Mouse (Mus musculus): Measurements from ENCODE around the gene Add2. TPM values are rescaled to one million over a fixed set of nuclear protein-coding genes. Genes with fewer than 3 reads are reported as not detected.

Add2 gene
- polyA plus RNA-seq, 1 experiment = 0.21 TPM

DNA sequence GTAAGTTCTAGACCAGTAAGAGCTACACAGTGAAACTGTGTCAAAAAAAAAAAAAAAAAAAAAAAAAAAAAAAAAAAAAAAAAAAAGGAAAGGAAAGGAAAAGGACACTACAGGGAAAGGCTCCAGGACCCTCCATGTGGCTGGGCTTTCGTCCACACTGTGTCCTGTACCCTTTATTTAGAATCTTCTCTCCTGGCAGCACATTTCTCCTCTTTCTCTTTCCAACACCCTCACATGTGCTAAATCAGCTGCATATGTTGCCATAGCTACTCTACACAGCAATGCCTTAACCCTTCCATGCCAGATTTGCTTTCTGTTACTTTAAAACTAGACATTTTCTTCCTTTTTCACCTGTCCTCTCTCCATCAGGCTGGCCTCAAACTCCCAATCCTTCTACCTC lies 11.7 kb downstream of the Add2 start:
- DNase-seq (ENCODE audit: low read depth, low spot score) = no peak
- WGBS = 65% methylated on average over 1 of the region's 1 CpGs

DNA sequence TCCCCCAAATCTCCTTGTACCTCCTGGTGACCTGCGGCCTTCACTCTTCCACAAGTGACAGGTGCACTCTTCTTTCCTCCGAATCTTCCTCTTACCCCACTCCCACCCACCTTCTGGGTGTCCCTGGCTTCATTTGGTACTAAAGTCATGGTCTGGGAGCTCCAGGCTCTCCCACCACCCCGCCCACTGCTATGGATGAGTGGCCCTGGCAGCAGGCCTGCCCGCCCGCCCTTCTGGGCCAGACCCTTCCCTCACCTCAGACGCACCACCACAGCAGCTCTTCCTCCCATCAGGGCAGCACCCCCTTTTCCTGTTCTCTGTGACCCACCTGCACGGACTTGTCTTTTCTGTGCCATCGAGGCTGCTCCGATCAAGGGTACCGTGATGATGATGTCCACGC lies 19.0 kb downstream of the Add2 start:
- DNase-seq (ENCODE audit: low read depth, low spot score) = no peak
- 92% methylated on average over 11 of the region's 11 CpGs for WGBS

DNA sequence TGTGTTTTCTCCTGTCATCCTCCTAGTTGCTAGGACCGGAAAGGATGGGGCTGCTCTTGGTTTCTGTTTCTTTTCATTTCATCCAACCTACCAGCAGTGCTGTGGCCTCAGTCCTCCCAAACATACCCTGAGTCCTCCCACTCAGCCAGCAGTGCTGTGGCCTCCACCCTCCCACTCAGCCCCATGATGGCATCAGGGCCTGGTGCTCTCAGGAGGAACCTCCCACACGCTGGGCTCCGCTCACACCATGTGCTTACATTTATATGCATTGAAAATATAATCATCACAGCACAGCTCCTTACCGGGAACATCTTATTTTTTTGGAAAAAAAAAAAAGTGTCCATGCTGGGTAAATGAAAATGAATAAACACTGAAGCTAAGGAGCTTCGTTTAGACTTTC lies 20.0 kb downstream of the Add2 start:
- 79% methylated on average over 5 of the region's 5 CpGs for whole genome bisulfite sequencing
- no peak for DNase-seq (ENCODE audit: low read depth, low spot score)

DNA sequence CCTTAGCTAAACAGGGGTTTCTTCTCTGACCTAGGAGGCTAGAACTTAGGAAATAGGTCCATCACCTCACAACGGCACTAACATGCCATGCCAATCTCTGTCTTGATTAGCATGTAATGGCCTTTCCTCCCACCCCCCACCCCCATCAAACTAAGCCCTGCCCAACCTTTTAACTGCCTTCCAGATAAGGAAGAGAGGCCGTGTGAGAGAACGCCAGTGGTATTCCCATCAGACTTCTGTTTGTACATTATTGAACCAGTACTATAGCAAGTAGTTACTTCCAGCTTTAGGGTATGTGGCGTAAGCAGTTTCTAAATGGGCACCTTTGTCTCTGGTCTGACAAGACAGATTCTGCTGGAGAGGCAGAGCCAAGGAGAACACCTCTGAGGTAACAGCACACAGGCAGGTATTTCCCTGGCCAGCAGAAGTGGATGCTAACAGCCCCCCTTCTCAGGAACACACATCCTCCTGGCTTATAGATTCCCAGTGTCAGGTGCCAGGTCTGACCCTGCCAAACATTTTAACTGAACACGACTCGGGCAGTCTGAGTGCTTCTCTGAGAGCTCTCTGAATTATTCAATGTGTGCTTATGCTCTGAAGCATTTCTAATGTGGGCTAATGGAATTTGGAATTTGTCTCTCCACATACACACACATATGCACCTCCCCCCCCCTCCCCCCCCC lies 22.2 kb downstream of the Add2 start:
- WGBS = 25% methylated on average over 6 of the region's 6 CpGs

DNA sequence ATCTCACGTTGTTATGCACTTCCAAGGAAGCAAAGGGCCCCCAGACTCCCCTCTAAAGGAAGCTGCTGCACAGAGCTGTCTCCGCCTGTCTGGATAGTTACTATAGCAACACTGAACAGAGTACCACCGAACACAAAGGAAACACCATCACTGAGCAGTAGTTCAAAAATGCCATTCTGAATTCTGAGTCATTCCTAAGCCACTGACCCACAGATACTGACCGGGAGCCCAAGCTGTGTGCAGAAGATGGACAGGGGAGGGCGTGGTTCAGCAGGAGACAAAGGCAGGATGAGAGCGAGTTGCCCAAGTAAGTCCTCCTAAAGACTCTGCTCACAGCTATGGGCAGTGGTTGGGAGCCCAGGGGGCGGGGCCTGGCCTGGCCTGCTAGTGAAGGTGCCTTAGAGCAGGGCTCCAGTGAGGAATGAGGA lies 23.6 kb downstream of the Add2 start:
- 49% methylated on average over 7 of the region's 7 CpGs for WGBS
- no peak for DNase-seq (ENCODE audit: low read depth, low spot score)

More for the DNA sequence above, 22.2 kb downstream of the Add2 start:
- no peak for DNase-seq (ENCODE audit: low read depth, low spot score)

DNA sequence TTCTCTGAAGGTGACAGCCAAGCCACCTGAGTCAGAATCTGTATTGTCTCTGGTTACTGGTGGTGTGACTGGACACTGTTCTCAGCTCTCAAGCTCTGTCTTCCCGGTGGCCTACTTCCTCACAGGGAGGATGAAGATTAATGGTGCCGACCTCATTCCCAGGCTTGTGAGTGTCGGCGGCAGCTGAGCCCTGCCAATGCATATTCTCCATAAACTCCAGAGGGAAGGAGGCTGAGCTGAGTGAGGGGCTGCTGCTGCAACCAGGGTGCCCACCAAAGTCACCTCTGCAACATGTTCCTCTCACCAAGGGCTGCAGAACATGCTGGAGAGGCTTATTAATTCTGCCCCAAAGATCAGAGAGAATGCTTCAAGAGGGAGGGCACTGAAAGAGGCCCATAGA lies 24.1 kb downstream of the Add2 start:
- 68% methylated on average over 4 of the region's 4 CpGs for WGBS
- DNase-seq (ENCODE audit: low read depth, low spot score) = no peak

DNA sequence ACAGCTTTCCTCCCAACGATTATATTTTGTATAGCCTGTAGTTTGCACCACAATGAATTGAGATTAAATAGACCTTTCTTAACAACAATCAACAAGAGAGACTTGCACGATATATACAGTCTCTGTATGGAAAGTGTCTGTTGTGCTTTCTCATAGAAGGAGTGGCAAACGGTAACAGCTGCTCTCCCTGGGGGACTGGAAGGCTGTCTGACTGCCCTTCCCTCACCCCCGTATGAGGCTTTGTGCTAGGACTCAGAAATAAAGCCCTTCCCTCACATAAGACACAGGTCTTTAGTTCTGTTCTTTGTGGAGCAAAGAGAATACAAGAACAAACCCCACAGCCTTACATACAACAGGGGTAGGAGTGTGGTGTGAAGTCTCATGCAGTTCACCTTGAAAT lies 24.6 kb downstream of the Add2 start:
- WGBS = 57% methylated on average over 4 of the region's 4 CpGs
- DNase-seq (ENCODE audit: low read depth, low spot score) = no peak

DNA sequence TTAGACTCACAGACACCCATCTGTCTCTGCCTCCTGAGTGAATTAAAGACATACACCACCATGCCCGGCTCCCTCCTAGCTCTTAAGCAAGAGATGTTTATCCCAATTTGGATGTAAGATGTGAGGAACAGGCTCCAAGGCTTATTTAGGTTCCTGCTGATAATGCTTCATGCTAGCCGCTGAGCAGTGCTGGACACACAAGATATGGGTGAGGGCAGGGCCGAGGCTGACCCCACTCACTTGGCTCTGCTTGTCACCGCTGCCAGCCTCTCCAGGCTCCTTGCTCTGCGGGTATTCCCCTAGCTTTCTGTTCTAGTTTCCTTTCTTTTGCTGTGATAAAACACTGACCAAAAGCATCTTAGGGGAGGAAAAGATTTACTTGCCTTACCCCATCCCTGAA lies 25.1 kb downstream of the Add2 start:
- WGBS = 88% methylated on average over 5 of the region's 5 CpGs
- no peak for DNase-seq (ENCODE audit: low read depth, low spot score)

DNA sequence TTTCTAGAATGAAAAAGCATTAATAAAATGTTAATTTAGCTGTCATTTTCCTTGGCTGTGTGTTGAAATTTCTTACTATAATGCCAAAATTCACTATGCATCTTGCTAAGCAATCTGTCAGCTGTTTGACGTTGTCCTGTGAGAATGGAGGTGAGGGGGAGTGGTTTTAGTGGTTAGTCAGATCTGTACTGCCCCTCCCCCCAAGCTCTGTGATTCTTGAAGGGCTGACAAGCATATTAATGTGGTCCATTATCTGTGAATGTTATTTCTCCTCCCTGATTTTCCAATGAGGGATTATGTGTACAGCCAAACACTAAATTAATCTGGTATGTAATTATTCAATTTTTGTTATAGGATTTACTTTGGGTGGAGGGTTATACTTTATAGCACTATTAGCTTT lies 30.0 kb downstream of the Add2 start:
- 0% methylated on average over 1 of the region's 1 CpGs for WGBS
- no peak for DNase-seq (ENCODE audit: low read depth, low spot score)

DNA sequence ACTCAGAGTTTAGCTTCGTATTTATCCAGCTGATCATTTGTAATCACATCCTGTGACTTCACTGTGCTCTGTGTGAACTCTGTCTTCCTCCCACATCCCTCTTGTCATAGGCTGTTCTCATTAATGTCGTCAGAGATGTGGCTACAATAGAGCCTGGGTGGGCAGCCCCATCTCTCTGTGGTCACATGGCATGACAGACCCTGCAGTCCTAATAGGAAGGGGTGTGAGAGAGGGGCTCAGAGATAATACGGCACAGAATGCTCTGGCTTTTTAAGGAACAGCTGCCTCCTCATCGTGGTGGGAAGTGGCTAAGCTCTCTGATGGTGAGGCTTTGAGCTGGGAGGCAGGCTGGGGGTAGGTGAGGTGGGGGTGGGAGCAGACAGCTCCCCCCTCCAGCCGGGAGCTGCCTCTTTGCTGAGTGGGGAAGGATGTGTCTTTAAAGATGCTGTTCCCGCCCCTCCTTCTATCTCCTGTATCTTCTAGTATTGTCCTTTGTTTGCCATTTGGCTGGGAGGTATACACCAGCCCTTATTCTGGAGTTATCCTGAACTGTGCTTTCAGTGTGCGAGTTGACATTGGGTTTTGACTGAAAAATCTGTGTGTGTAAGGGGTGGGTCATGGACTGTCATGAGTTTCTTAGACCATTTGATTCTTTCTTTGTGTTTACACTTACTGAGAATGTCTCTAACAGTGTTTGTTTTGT lies 30.8 kb downstream of the Add2 start:
- WGBS = 38% methylated on average over 7 of the region's 7 CpGs
- no peak for DNase-seq (ENCODE audit: low read depth, low spot score)

DNA sequence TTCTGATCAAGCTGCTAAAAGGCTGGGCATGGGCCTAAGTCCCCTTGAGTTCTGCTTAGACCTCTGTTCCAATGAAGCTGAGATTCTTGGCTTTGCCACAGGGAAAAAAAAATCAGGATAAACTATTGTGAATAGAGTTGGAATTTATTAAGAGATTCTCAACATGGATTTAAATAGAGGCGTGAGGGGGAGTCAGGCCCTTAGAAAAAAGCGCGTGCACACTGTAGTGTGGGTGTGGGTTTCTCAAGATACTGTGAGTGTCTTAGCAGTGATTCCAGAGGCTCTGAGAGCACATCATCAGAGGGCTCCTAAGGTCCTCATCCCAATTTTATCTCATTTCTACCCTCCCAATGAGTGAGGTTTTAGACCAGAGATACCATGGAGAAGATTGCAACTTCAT lies 31.7 kb downstream of the Add2 start:
- 92% methylated on average over 3 of the region's 3 CpGs for WGBS

DNA sequence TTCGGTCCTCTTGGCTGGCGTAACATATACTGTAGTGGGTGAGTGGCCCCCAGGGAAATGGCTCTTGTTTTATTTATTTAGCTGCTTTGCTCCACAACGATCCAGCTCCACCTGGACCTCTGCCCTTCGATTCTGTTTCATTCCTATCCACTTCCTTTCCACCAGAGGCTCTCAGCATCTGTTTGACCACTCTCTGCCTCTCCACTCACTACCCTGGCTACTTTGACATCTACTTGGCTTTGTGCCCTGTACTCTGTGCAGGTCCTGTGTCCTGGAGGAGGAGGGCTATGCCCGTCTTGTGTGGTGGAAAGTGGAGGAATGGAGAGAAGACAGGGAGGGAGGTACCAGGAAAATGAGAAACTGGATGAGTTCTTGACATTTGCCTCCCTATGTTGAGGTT lies 33.7 kb downstream of the Add2 start:
- DNase-seq (ENCODE audit: low read depth, low spot score) = no peak
- 47% methylated on average over 5 of the region's 5 CpGs for WGBS

More for the DNA sequence above, 31.7 kb downstream of the Add2 start:
- no peak for DNase-seq (ENCODE audit: low read depth, low spot score)

DNA sequence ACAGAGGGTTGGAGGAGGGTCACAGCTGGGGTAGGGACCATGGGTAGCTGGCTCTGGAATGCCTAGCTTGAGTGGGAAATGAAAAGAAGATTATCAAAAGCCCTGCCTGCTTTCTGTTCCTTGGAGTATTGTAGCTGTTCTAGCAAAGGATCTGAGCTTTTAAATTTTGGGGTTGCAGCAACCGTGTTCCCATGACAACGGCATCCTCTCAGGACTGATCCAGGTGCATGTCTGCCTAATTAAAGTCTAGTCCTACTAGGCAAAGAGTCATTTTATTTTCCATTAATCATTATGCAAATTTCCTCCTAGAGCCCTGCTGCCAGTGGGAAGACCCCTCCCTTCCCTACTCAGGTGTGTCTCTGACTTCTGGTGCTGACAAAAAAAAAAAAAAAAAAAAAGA lies 34.2 kb downstream of the Add2 start:
- no peak for DNase-seq (ENCODE audit: low read depth, low spot score)
- WGBS = 95% methylated on average over 2 of the region's 2 CpGs

DNA sequence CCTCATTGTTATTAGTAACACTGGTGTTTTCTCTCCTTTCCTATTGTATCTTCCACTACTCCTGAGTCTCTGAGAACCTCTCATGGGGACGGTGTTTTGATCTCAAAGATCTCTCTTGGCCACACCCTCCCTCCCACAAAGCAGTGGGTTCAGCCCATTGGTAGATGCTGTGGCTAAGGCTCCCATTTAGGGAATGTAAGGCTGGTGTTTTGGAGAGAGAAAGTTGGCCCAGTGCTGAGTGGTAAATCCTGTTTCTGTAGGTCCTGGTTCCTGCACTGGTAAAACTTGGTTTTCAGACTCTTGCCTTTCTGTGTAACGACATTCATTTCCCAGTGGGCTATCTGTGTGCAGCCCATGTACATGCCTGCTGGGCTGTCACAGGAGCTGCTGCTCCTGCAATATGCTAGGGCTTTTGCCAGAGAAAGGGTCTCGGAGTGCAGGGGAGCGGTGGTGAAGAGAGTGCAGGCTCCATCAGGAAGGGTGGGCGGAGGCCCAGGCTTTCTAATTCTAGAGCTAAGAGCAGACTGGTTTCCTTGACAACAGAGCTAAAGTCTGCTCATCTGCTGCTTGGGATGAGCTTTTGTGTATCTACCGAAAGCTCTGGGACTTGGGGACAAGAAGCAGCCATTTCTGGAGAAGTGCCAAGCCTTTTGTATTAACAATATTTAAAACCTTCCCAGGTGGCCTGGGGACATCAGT lies 36.0 kb downstream of the Add2 start:
- DNase-seq (ENCODE audit: low read depth, low spot score) = no peak
- 65% methylated on average over 6 of the region's 6 CpGs for WGBS

DNA sequence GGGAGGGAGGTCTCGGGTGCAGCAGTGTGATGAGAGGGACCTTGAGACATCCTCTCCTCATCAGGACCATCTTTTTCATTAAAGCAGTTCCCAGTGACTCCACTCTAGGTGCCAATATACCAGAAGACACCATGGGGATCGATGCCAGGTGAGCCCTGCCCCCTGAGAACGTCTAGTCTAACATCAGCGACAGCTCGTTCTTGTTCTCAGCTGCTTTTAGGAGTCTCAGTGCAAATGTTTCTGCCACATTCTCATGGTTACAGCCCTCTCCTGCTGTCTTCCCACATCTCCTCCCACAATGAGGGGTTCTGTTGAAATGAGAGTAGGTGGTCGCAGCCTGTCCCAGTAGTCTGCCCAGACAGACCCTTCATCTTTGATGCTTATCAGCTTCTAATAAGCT lies 38.2 kb downstream of the Add2 start:
- WGBS = 82% methylated on average over 6 of the region's 6 CpGs
- DNase-seq (ENCODE audit: low read depth, low spot score) = no peak

DNA sequence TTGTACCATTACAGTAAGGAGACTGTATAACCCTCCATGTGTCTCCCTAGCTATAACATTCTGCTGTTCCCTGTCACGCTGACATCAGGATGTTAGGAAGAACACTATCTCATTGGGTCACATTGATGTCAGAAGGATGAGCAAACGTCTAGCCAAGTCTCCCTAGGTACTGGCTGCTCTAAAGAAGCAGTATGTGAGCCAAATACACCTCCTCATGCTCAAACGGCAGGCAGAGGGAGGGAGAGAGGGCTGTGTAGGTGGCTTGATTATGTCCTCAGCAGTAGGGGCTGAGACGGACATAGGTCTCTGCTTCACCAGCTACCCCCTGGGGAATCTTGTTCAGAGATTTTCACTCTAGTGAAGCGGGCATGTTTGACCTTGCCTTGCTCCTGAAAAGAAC lies 38.7 kb downstream of the Add2 start:
- no peak for DNase-seq (ENCODE audit: low read depth, low spot score)
- 57% methylated on average over 5 of the region's 5 CpGs for WGBS

DNA sequence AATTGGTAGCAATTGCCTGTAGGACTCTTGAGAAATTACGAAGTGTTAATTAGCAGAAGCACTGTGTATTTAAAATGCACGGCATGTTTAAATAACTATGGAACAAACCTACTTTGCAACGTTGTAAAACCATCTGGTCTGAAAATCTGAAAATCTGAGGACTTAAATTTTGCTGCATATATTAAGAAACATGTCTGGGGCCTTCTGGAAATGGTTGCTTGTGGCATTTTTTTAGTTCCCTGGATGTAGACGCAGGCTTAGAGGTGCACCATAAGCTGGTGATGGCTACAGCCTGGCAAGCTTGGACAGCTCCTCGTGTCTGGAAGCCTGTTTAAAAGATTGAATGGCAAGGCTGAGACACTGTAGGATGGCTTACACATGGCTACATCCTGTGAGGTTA lies 40.5 kb downstream of the Add2 start:
- 64% methylated on average over 5 of the region's 5 CpGs for WGBS
- DNase-seq (ENCODE audit: low read depth, low spot score) = no peak

DNA sequence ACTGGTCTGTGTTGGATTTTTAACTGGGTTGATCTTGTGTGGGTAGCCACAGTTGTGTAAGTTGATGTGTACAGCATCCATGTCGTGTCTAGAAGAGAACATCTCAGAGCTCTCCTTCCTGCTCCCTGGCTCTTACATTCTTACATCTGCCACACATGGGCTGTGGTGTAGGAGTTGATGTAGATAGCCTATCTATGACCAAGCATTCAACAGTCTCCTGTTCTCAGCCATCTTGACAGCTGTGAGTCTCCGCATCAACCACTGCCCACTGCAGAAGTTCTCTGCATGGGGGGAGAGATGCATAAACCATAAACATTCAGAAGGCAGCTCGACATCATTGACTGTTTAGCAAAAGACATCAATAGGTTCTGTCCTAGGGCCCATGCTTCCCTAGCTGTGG lies 41.4 kb downstream of the Add2 start:
- WGBS = 73% methylated on average over 3 of the region's 3 CpGs
- DNase-seq (ENCODE audit: low read depth, low spot score) = no peak

DNA sequence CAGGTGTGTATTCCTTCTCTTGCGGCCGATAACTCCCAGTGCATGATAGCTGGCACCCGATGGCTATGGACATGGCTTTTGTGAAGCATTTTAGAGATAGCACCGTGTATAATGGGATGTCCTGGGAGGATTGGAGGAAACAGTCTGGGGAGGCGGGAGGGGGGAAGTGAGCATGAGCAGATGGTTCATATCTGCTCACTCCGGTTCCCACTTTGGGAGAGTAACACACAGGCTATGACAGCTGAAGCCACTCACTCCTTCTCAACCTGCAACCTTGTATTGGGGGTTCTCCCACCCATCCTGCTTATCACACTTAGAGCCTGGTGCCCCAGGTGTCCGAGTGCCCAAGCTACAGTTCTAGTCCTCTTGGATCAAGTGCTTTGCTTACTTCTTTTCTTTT lies 41.8 kb downstream of the Add2 start:
- 77% methylated on average over 7 of the region's 7 CpGs for WGBS
- no peak for DNase-seq (ENCODE audit: low read depth, low spot score)

DNA sequence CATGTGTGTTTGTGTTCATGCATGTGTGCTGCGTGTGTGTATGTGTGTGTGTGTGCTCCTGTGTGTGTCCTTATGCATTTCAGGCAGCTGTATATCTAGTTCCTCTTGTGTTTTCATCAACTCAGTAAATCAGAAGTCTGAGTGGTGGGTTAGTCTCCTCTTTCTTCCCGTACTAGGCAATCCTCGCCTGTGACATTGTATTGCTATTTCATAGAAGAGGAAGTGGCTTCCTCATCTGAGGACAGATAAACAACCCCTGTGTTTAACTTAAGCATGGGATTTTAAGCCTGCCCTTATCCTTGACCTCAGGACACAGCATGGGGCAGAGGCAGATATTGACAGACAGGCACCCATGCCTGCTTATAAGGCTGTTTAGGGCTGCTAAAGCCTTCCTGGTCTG lies 45.4 kb downstream of the Add2 start:
- 67% methylated on average over 3 of the region's 3 CpGs for WGBS
- no peak for DNase-seq (ENCODE audit: low read depth, low spot score)

All from large intestine, adult 2 months (tissue).